Mouse (Mus musculus): ENCODE data around the gene Nus1. TPM values are rescaled to one million over a fixed set of nuclear protein-coding genes. Genes with fewer than 3 reads are reported as not detected.

The Nus1 gene
- total RNA-seq (2014; rRNA removed) (13.6 and 13.7 TPM in 2 replicates), polyA plus RNA-seq (2012; rRNA removed) (9.7 and 11.6 TPM in 2 replicates)

DNA sequence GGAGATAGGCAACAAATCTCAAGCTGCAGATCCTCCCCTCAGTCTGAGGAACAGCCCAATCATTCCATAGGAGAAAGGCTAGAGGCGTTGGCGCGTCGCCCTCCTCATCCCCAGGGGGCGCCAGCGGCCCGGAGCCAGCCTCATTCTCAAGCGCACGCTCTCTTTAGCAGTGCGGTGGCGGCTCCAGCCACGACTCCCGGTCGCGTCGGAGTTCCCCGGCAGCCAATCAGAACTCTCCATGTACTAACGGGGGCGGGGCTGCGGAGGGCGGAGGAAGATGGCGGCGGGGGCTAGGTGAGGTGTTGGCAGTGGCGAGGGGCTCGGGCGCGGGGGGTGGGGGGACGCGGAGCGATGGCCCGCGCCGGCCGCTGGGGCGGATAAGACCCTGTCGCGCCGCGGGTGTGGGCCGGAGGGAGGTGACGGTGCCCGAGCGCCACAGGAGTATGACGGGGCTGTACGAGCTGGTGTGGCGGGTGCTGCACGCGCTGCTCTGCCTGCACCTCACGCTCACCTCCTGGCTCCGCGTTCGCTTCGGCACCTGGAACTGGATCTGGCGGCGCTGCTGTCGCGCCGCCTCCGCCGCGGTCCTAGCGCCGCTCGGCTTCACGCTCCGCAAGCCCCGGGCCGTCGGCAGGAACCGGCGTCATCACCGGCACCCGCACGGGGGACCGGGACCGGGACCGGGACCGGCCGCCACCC, at the start of gene Nus1:
Gene Nus1 (plus strand): TSS at position 249 of the 699 bp plus-strand sequence.
- Histone ChIP-seq H3K27ac (replicated peaks; ENCODE audit: insufficient read depth, low read depth, low read length) (peak within 1 kb of the TSS; percentile 72), H3K4me1 (ENCODE audit: control insufficient read depth, insufficient read depth, low read length) (peaks cover 23% of the 10 kb centered on the region), H3K27me3 (ENCODE audit: control insufficient read depth, insufficient read depth, low read length) (no peaks in the 10 kb centered on the region), H3K4me3 (ENCODE audit: insufficient read depth, low read depth, low read length) (peak within 1 kb of the TSS; percentile 82), H3K9ac (ENCODE audit: low read depth, low read length) (peak within 1 kb of the TSS; percentile 89), H3K36me3 (ENCODE audit: control insufficient read depth, insufficient read depth, low read length) (no peaks in the 10 kb centered on the region), H3K79me2 (ENCODE audit: control insufficient read depth, insufficient read depth, low read length) (peaks cover 22% of the 10 kb centered on the region)
- DNase-seq (ENCODE audit: extremely low read depth, low read depth, low spot score) = peak; percentile 83
- WGBS = under 1% methylated on average over 78 of the region's 79 CpGs
- TF ChIP-seq POLR2A (IDR thresholded peaks at IDR 0.05; ENCODE audit: extremely low read depth, insufficient read depth, low read length) (peak; percentile 51; the same call in 1 of the 2 replicates), CTCF (IDR thresholded peaks at IDR 0.05; ENCODE audit: low read depth, low read length) (peak; percentile 93)

DNA sequence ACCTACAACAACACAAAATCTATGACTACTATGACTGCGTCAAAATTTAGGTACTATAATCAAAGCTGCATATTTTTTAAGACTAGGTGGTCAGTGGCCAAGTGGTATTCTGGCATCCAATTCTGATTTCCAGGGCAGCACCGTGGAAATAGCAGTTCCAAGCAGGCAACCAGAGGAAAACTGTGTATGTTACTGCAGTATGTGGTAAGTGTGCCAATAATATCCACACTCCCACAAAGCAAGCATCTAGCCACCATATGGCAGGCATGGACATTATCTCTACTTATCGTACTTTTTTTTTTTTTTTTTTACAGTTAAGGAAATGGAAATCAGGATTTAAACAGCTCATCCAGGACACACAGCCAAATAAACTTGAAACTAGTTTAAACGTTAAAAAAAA, 49.0 kb upstream of the Nus1 start:
- TF ChIP-seq POLR2A (IDR thresholded peaks at IDR 0.05; ENCODE audit: extremely low read depth, insufficient read depth, low read length) (no peak), CTCF (IDR thresholded peaks at IDR 0.05; ENCODE audit: low read depth, low read length) (no peak)
- DNase-seq (ENCODE audit: extremely low read depth, low read depth, low spot score) = no peak
- 78% methylated on average over 4 of the region's 4 CpGs for WGBS
- no peaks in the 10 kb centered on the region for H3K27me3 ChIP-seq (ENCODE audit: control insufficient read depth, insufficient read depth, low read length)
- no peak overlapping the region for H3K27ac ChIP-seq (replicated peaks; ENCODE audit: insufficient read depth, low read depth, low read length)
- no peaks in the 10 kb centered on the region; the same call in 1 of the 2 replicates for H3K36me3 ChIP-seq (ENCODE audit: control insufficient read depth, insufficient read depth, low read length)
- no peak overlapping the region for H3K4me3 ChIP-seq (ENCODE audit: insufficient read depth, low read depth, low read length)
- no peak overlapping the region for H3K9ac ChIP-seq (ENCODE audit: low read depth, low read length)
- peaks cover 9% of the 10 kb centered on the region; the same call in 1 of the 2 replicates for H3K79me2 ChIP-seq (ENCODE audit: control insufficient read depth, insufficient read depth, low read length)
- H3K4me1 ChIP-seq (ENCODE audit: control insufficient read depth, insufficient read depth, low read length) = no peaks in the 10 kb centered on the region

GRCm38 (mm10) chr10:52373834-52374233, 43.5 kb upstream of the Nus1 start:
- no peaks in the 10 kb centered on the region for H3K36me3 ChIP-seq (ENCODE audit: control insufficient read depth, insufficient read depth, low read length)
- TF ChIP-seq POLR2A (IDR thresholded peaks at IDR 0.05; ENCODE audit: extremely low read depth, insufficient read depth, low read length) = no peak
- no peak for TF ChIP-seq CTCF (IDR thresholded peaks at IDR 0.05; ENCODE audit: low read depth, low read length)
- H3K27ac ChIP-seq (replicated peaks; ENCODE audit: insufficient read depth, low read depth, low read length) = no peak overlapping the region
- H3K4me3 ChIP-seq (ENCODE audit: insufficient read depth, low read depth, low read length) = no peak overlapping the region
- peaks cover 10% of the 10 kb centered on the region; the same call in 1 of the 2 replicates for H3K4me1 ChIP-seq (ENCODE audit: control insufficient read depth, insufficient read depth, low read length)
- no peaks in the 10 kb centered on the region for H3K27me3 ChIP-seq (ENCODE audit: control insufficient read depth, insufficient read depth, low read length)
- WGBS = 62% methylated on average over 4 of the region's 4 CpGs
- H3K9ac ChIP-seq (ENCODE audit: low read depth, low read length) = no peak overlapping the region
- peaks cover 12% of the 10 kb centered on the region; the same call in 1 of the 2 replicates for H3K79me2 ChIP-seq (ENCODE audit: control insufficient read depth, insufficient read depth, low read length)
- DNase-seq (ENCODE audit: extremely low read depth, low read depth, low spot score) = no peak

- Histone ChIP-seq H3K27me3 (ENCODE audit: control insufficient read depth, insufficient read depth, low read length) (no peaks in the 10 kb centered on the region), H3K27ac (replicated peaks; ENCODE audit: insufficient read depth, low read depth, low read length) (no peak overlapping the region), H3K36me3 (ENCODE audit: control insufficient read depth, insufficient read depth, low read length) (no peaks in the 10 kb centered on the region), H3K4me1 (ENCODE audit: control insufficient read depth, insufficient read depth, low read length) (peaks cover 10% of the 10 kb centered on the region; the same call in 1 of the 2 replicates), H3K79me2 (ENCODE audit: control insufficient read depth, insufficient read depth, low read length) (peaks cover 12% of the 10 kb centered on the region; the same call in 1 of the 2 replicates), H3K9ac (ENCODE audit: low read depth, low read length) (no peak overlapping the region), H3K4me3 (ENCODE audit: insufficient read depth, low read depth, low read length) (no peak overlapping the region)
- peak; percentile 82 for DNase-seq (ENCODE audit: extremely low read depth, low read depth, low spot score)
- TF ChIP-seq CTCF (IDR thresholded peaks at IDR 0.05; ENCODE audit: low read depth, low read length) (no peak), POLR2A (IDR thresholded peaks at IDR 0.05; ENCODE audit: extremely low read depth, insufficient read depth, low read length) (no peak)
Observed at GRCm38 (mm10) chr10:52374651-52375050, 42.7 kb upstream of the Nus1 start.

- Histone ChIP-seq H3K9ac (ENCODE audit: low read depth, low read length) (no peak overlapping the region), H3K79me2 (ENCODE audit: control insufficient read depth, insufficient read depth, low read length) (peaks cover 17% of the 10 kb centered on the region), H3K27ac (replicated peaks; ENCODE audit: insufficient read depth, low read depth, low read length) (no peak overlapping the region), H3K36me3 (ENCODE audit: control insufficient read depth, insufficient read depth, low read length) (no peaks in the 10 kb centered on the region), H3K27me3 (ENCODE audit: control insufficient read depth, insufficient read depth, low read length) (no peaks in the 10 kb centered on the region), H3K4me1 (ENCODE audit: control insufficient read depth, insufficient read depth, low read length) (peaks cover 18% of the 10 kb centered on the region; the same call in 1 of the 2 replicates), H3K4me3 (ENCODE audit: insufficient read depth, low read depth, low read length) (no peak overlapping the region)
- no peak for DNase-seq (ENCODE audit: extremely low read depth, low read depth, low spot score)
- no peak for TF ChIP-seq CTCF (IDR thresholded peaks at IDR 0.05; ENCODE audit: low read depth, low read length)
- no peak for TF ChIP-seq POLR2A (IDR thresholded peaks at IDR 0.05; ENCODE audit: extremely low read depth, insufficient read depth, low read length)
- WGBS = 83% methylated on average over 2 of the region's 2 CpGs
Observed at GRCm38 (mm10) chr10:52376422-52376821, 40.9 kb upstream of the Nus1 start.

DNA sequence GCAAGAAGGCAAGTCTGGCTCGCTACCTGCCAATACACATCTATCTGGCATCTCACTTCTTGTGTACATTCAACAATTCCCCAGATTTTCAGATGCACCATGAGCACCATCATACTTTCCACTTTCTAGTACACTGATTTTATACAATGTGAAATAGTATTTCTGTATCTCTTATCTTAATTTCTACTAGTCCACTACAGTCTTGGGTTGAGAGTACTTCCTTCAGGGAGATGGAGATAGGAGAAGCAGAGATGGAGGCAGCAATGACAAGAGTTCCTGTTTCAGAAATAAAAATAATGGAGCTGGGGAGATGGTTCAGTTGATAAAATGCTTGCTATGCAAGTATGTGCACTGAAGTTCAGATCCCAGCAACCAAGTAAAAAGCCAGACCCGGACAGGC, 39.5 kb upstream of the Nus1 start:
- TF ChIP-seq CTCF (IDR thresholded peaks at IDR 0.05; ENCODE audit: low read depth, low read length) (no peak), POLR2A (IDR thresholded peaks at IDR 0.05; ENCODE audit: extremely low read depth, insufficient read depth, low read length) (no peak)
- Histone ChIP-seq H3K27me3 (ENCODE audit: control insufficient read depth, insufficient read depth, low read length) (no peaks in the 10 kb centered on the region), H3K79me2 (ENCODE audit: control insufficient read depth, insufficient read depth, low read length) (peaks cover 16% of the 10 kb centered on the region), H3K9ac (ENCODE audit: low read depth, low read length) (no peak overlapping the region), H3K4me3 (ENCODE audit: insufficient read depth, low read depth, low read length) (no peak overlapping the region), H3K27ac (replicated peaks; ENCODE audit: insufficient read depth, low read depth, low read length) (no peak overlapping the region), H3K4me1 (ENCODE audit: control insufficient read depth, insufficient read depth, low read length) (peaks cover 18% of the 10 kb centered on the region; the same call in 1 of the 2 replicates), H3K36me3 (ENCODE audit: control insufficient read depth, insufficient read depth, low read length) (no peaks in the 10 kb centered on the region)
- DNase-seq (ENCODE audit: extremely low read depth, low read depth, low spot score) = no peak
- WGBS = 59% methylated on average over 2 of the region's 2 CpGs
